Mouse (Mus musculus): ENCODE measurements around the gene Megf9.

DNA sequence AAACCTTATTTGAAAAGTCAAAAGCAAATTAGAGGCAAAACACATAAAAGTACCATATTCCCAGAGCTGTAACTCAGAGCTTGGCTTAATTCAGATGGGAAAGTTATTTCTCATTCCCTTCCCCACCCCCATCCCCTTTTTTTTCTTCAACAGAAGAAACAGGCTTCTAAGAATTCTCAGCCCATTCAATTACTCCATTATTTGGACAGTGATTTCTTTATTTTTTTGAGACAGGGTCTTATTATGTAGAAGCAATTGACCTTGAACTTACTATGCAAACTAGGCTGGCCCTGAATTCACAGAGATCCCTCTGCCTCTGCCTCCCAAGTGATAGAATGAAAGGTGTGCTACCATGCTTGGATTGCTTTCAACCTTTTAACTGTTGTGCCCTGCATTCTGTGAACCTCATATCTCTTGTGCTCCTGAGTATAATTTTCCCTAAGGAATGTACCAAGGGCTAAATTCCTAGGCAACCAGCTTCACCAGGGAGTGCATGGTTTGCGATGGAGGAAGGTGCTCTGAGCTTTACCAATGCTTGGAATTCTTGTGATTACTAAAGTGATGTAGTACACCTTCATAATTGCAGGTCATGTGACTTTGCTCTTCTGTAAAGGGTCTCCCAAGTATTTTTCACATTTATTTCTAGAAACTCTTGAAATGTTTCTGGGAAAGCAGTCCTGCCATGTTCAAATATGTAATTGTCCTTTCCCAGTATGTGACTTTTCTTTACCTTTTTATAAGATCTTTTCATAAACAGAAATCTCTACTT is 68.7 kb downstream of the Megf9 start:
- TF ChIP-seq CTCF (IDR thresholded peaks at IDR 0.05; ENCODE audit: insufficient read depth, low read depth, low read length) = no peak
- TF ChIP-seq POLR2A (IDR thresholded peaks at IDR 0.05; ENCODE audit: insufficient read depth, low read depth, low read length) = no peak

All from olfactory bulb, adult 2 months (tissue).